Mouse (Mus musculus) limb, embryonic 11.5 days (tissue): ENCODE measurements around the gene Sspo. TPM values are rescaled to one million over a fixed set of nuclear protein-coding genes. Genes with fewer than 3 reads are reported as not detected.

Experiments
- ATAC-seq: fragments of 200-750 bp; cut with Nextera tagmentation; 2 replicates; pipeline ENCODE4 v1.8.0; 2017; ENCODE audit warnings: low read depth; ENCODE audit not compliant: insufficient number of reproducible peaks, low FRiP score, low TSS enrichment
- DNase-seq: peaks from one replicate; pipeline ENCODE4 v3.0.0-alpha.2; 2015; ENCODE audit warnings: low spot score
- H3K27ac ChIP-seq: fragments of 300-500 bp; sonication (generic); replicated peaks from 2 replicates; pipeline ENCODE4 v1.5.1; 2014; ENCODE audit warnings: low read depth, mild to moderate bottlenecking, low read length
- H3K27me3 ChIP-seq: fragments of 300-500 bp; sonication (generic); 2 replicates; pipeline ENCODE4 v1.6.1; 2014; ENCODE audit warnings: mild to moderate bottlenecking, low read length, mixed read lengths; ENCODE audit not compliant: control insufficient read depth, insufficient read depth
- H3K36me3 ChIP-seq: fragments of 300-500 bp; sonication (generic); 2 replicates; pipeline ENCODE4 v1.6.1; 2014; ENCODE audit warnings: mild to moderate bottlenecking, low read length, moderate library complexity, mixed read lengths; ENCODE audit not compliant: control insufficient read depth, insufficient read depth
- H3K4me1 ChIP-seq: fragments of 300-500 bp; sonication (generic); 2 replicates; pipeline ENCODE4 v1.6.1; 2014; ENCODE audit warnings: low read length, mixed read lengths; ENCODE audit not compliant: control insufficient read depth, insufficient read depth
- H3K4me2 ChIP-seq: fragments of 300-500 bp; sonication (generic); 2 replicates; pipeline ENCODE4 v1.6.1; 2014; ENCODE audit warnings: low read depth, mild to moderate bottlenecking, moderate library complexity; ENCODE audit not compliant: severe bottlenecking
- H3K4me3 ChIP-seq: fragments of 300-500 bp; sonication (generic); 2 replicates; pipeline ENCODE4 v1.5.1; 2014; ENCODE audit warnings: low read depth, low read length
- H3K9ac ChIP-seq: fragments of 300-500 bp; sonication (generic); 2 replicates; pipeline ENCODE4 v1.6.1; 2014; ENCODE audit warnings: mild to moderate bottlenecking, low read length
- H3K9me3 ChIP-seq: fragments of 300-500 bp; sonication (generic); 2 replicates; pipeline ENCODE4 v1.6.1; 2016; ENCODE audit warnings: low read length; ENCODE audit not compliant: control insufficient read depth
- WGBS: fragments of 180-500 bp; shearing (Covaris S2); extraction: QIAGEN DNeasy Blood & Tissue Kit; methylation state at CpG from one replicate; pipeline ENCODE4 v1.1.7; 2014; 5-methylcytosine and 5-hydroxymethylcytosine counted together
- polyA plus RNA-seq: library from polyadenylated mRNA; unstranded; fragments of >200 nt; fragmentation: Nextera tagmentation; extraction: Ambion mirVana; gene quantifications from 2 replicates; pipeline ENCODE4 v1.2.1, GENCODE M21; 2014

The Sspo gene
- polyA plus RNA-seq, 1 experiment from 2014 or later, result 0.23 TPM

GRCm38 (mm10) chr6:48534913-48535312, 86.9 kb downstream of the Sspo start:
- WGBS, result 87% methylated on average over 8 of the region's 8 CpGs
- Histone ChIP-seq H3K9me3 (no peaks in the 10 kb centered on the region), H3K4me2 (no peak overlapping the region)

GRCm38 (mm10) chr6:48536091-48536490, 88.1 kb downstream of the Sspo start:
- H3K9ac ChIP-seq, result no peak overlapping the region
- DNase-seq, result no peak

More at GRCm38 (mm10) chr6:48534913-48535312, 86.9 kb downstream of the Sspo start:
- Histone ChIP-seq H3K9ac (no peak overlapping the region), H3K36me3 (no peaks in the 10 kb centered on the region; the same call in 1 of the 2 replicates), H3K4me3 (no peak overlapping the region), H3K27me3 (no peaks in the 10 kb centered on the region), H3K27ac (no peak overlapping the region), H3K4me1 (peaks cover under 1% of the 10 kb centered on the region)
- DNase-seq, result no peak
- ATAC-seq, result no peak

DNA sequence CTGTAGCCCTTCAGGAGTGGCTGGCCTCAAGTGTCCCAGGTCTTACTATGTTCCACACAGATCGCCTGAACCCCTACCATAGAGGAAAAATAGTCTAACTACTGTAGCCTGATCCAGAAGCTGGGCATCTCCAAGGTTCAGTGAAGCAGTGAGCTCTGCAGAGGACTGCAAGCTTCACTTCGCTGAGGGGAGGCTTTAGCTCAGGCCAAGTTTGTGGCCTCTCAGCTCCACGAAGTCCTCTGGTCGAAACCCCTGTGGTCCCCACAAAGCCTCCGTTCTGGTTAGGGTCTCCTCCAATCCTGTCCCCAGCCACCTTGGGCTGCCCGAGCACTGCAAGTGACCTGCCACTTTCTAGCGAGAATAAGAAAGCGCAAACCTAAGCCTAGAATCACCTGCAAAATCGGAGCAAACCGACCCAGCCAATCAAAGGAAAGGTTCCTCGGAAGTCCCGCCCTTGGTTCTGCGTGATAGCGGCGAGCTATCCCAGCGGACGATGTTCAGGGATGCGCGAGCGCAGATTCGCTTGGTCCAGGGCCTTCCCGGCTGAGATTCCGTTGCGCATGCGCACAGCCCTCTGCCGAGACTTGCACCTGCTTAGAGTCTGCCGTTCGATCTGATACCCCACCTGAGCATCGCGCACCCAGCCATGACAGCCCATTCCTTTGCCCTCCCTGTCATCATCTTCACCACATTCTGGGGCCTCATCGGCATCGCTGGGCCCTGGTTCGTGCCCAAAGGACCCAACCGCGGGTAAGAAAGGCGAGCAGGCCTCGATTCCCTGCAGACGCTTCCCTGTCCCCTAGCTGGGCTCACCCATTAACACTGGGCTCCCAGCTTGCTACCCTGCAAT, 89.3 kb downstream of the Sspo start, which contains the start of gene Atp6v0e2:
Gene Atp6v0e2 (plus strand): TSS at position 511 of the 850 bp plus-strand sequence.
- Histone ChIP-seq H3K27me3 (no peaks in the 10 kb centered on the region), H3K27ac (no peak within 1 kb of the TSS), H3K4me2 (peak within 1 kb of the TSS; percentile 49), H3K4me3 (peak within 1 kb of the TSS; percentile 21), H3K36me3 (no peaks in the 10 kb centered on the region; the same call in 1 of the 2 replicates), H3K4me1 (peaks cover 22% of the 10 kb centered on the region), H3K9me3 (no peaks in the 10 kb centered on the region), H3K9ac (peak within 1 kb of the TSS; percentile 18; the same call in 1 of the 2 replicates)
- 0 out of 2 replicates have a peak, but pooled peaks have one; percentile 18 for ATAC-seq
- DNase-seq, result peak; percentile 81
- 5% methylated on average over 38 of the region's 38 CpGs for WGBS

More at GRCm38 (mm10) chr6:48536091-48536490, 88.1 kb downstream of the Sspo start:
- H3K27ac ChIP-seq, result no peak overlapping the region
- no peak overlapping the region for H3K4me3 ChIP-seq
- no peak for ATAC-seq
- no peak overlapping the region for H3K4me2 ChIP-seq
- peaks cover 10% of the 10 kb centered on the region for H3K4me1 ChIP-seq
- 81% methylated on average over 4 of the region's 4 CpGs for WGBS
- no peaks in the 10 kb centered on the region; the same call in 1 of the 2 replicates for H3K36me3 ChIP-seq
- no peaks in the 10 kb centered on the region for H3K9me3 ChIP-seq
- H3K27me3 ChIP-seq, result no peaks in the 10 kb centered on the region

DNA sequence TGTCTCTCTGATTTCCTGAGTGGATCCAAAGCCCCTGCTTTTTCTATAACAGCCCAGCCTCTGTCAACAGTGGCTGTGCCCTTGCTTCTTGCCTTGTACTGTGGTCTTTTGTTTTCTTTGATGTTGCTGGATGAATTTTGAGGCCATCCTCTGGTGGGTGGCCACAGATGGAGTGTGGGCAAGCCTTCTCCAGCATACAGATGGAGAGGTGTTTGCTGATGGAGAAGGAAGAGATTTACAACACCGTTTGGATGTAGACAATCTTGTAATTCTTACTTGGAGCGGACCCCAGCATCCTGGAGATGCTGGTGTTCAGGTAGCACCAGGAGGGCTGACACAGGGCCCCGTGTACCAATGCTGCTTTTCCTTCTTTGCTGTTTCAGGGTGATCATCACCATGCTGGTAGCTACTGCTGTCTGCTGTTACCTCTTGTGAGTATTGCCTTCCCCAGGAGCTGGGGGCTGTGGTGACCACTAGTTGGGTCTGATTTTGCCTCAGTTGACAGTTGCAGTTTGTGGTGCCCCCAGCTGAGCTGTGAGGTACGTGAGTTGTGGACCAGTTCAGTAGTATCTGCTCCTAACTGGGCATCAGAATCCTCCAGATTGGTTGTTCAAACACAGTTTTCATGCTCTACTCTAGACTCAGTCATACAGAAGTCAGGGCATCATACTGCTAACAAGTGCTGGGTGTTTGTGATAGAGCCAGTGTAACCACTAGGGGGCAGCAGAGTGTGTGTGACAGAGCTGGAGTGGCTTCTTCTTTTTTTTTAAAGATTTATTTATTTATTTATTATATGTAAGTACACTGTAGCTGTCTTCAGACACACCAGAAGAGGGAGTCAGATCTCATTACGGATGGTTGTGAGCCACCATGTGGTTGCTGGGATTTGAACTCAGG, 91.1 kb downstream of the Sspo start:
- Histone ChIP-seq H3K27me3 (no peaks in the 10 kb centered on the region), H3K27ac (no peak overlapping the region), H3K4me2 (no peak overlapping the region), H3K9me3 (no peaks in the 10 kb centered on the region), H3K4me3 (no peak overlapping the region), H3K36me3 (no peaks in the 10 kb centered on the region), H3K9ac (no peak overlapping the region), H3K4me1 (peaks cover 29% of the 10 kb centered on the region)
- ATAC-seq (no peak), DNase-seq (peak; percentile 82)
- WGBS, result 69% methylated on average over 5 of the region's 5 CpGs

- Histone ChIP-seq H3K4me1 (peaks cover 29% of the 10 kb centered on the region), H3K27ac (no peak overlapping the region; the same call in 1 of the 2 replicates), H3K9me3 (no peaks in the 10 kb centered on the region), H3K9ac (no peak overlapping the region), H3K27me3 (no peaks in the 10 kb centered on the region), H3K36me3 (no peaks in the 10 kb centered on the region), H3K4me2 (no peak overlapping the region), H3K4me3 (no peak overlapping the region)
- no peak for ATAC-seq
- 50% methylated on average over 5 of the region's 5 CpGs for WGBS
- no peak for DNase-seq
These were observed 91.8 kb downstream of the Sspo start for GRCm38 (mm10) chr6:48539860-48540259.

DNA sequence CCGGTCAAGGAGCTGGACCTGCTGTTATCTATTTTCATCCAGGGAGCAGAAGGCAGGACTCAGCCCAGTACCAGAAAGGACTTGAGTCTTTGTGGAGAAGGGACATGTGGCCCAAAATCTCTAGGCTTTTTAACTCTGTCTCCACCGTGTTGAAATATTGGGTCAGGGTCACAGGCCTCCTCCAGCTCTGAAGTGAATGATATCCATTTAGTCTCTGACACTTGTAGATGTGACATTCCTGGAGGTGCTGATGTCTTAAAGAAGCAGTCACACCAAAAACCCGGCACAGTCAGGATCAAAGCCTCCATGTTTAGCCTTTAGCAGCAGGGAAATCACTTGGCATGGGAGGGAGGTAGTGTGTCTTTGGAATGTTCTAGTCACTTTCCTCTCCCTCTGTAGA, 92.7 kb downstream of the Sspo start:
- Histone ChIP-seq H3K9me3 (no peaks in the 10 kb centered on the region), H3K4me1 (peaks cover 29% of the 10 kb centered on the region), H3K4me2 (no peak overlapping the region), H3K36me3 (no peaks in the 10 kb centered on the region), H3K4me3 (no peak overlapping the region), H3K27me3 (no peaks in the 10 kb centered on the region), H3K27ac (peak overlapping the region; percentile 60; the same call in 1 of the 2 replicates), H3K9ac (no peak overlapping the region)
- WGBS, result 20% methylated on average over 3 of the region's 3 CpGs
- ATAC-seq (no peak), DNase-seq (no peak)

DNA sequence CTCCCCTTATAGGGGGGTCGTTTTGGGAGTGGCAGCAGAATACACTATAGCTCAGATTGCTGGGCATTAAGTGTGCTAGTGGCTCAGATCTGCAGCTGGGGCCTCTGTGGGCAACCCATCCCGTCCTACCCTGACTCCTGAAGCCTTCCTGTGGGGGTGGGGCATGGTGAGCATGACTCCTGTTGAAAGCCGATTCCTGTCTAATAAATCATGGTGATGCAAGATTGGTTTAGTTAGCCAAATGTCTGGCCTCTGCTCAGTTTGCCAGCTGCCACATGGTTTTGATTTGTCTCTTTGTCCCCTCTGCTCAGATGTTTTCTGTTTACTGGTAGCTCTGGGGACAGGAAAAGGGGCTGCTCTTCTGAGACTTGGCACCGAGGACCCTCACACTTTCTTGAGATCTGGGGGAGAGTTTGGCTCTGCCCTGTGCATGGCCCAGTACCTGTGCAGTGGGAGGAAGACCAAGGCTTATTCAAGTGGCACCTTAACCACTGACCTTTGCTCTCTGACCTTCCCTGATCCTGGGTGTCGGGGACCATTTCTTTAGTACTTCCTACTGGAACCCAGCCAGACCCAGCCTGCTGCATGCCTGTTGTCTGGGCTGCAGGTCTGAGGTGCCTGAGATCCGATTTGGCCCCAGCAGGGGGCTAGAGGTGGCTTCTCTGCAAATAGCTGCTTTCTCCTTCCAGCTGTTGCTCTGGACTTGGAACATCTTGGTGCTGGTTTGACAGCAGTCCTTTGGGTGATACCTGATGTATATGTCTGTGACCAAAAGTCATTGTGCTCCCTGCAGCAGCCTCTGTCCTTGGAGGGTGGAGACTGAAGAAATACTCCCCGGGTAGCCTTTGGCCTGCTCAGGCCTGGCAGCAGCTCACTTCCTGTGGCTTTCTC, 93.8 kb downstream of the Sspo start:
- Histone ChIP-seq H3K4me1 (peaks cover 29% of the 10 kb centered on the region), H3K4me2 (0 out of 2 replicates have a peak overlapping the region, but pooled peaks have one; percentile 12), H3K4me3 (no peak overlapping the region), H3K9me3 (no peaks in the 10 kb centered on the region), H3K9ac (peak overlapping the region; percentile 40), H3K36me3 (no peaks in the 10 kb centered on the region), H3K27me3 (no peaks in the 10 kb centered on the region), H3K27ac (peak overlapping the region; percentile 94)
- WGBS, result 6% methylated on average over 7 of the region's 7 CpGs
- DNase-seq (peak; percentile 87), ATAC-seq (peak; percentile 72)
